Mouse (Mus musculus) liver, embryonic 14.5 days (tissue): ENCODE measurements around the gene Trem1.

Source experiments
- CTCF ChIP-seq: IDR thresholded peaks from 2 replicates; pipeline ENCODE4 v1.5.1; 2016; ENCODE audit warnings: antibody characterized with exemption, low read depth, control low read depth
- EP300 ChIP-seq: IDR thresholded peaks from 2 replicates; pipeline ENCODE4 v1.6.1; 2016; ENCODE audit warnings: antibody characterized with exemption, low read depth

DNA sequence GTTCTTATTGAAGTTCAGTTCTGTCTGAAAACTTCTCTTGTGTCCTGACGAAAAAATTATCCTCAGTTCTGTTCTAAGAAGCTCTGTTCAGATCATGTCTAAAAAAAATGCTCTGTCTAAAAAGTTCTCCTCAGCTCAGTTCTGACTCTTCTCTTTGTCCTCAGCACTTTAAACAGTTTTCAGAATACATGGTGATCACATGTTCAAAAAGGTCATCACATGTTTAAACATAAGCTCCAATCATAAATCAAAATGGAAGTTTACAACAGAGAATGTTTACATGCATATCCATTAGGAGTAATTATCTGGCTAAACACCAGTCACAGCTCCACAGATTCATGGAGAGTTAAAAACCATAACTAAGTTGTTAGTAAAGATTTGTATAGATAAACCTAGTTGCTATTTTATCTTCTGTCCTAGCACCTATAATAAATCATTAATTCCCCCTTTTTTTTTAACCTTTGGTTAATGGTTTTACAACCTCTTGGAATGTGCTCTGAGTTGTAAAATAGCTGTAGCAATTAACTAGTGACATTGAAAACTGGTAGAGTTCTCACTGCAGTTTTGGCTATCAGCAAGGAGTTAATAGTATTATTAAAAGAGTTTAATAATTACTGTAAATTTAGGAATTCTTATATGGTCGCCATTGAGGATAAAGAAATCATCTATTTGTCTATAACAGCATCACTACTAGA is 34.2 kb downstream of the Trem1 start:
- TF ChIP-seq CTCF (no peak), EP300 (no peak)
